Mouse (Mus musculus) urinary bladder, postnatal 10 days (tissue): ENCODE measurements at regions not wholly inside any gene's neighbourhood (a gene's known extent, or its start where the extent isn't known, plus 50 kb on each side); places are given as distances from the start of the nearest gene placed in this dataset.

Experiments
- DNase-seq: peaks from one replicate; pipeline ENCODE4 v3.0.0; 2022; ENCODE audit warnings: low spot score

GRCm38 (mm10) chr12:27062061-27062461 is 280.3 kb downstream of the Sox11 start:
- DNase-seq: no peak

- DNase-seq: no peak
Observed at GRCm38 (mm10) chr12:27060899-27061762, 281.2 kb downstream of the Sox11 start.

DNA sequence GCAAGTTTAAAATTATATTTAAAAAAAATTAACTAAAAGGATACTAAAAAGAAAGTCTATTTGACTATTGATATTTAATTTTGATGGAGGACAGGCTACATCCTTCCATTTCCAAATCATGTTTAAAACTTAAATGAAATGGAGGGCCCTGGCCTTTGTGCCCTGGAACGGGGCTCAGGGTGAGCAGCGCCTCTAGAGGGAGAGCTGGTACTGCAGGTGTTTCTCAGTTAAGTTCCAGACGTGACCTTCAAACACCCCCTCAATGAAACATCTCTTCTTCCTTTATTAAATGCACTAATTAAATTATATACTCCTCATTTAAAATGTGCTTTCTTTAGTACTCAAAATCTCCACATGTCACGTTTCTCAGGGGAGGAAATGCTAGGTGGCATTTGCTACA is 282.5 kb downstream of the Sox11 start:
- DNase-seq: no peak

GRCm38 (mm10) chr12:27054411-27054810 is 288.0 kb downstream of the Sox11 start:
- no peak for DNase-seq

DNA sequence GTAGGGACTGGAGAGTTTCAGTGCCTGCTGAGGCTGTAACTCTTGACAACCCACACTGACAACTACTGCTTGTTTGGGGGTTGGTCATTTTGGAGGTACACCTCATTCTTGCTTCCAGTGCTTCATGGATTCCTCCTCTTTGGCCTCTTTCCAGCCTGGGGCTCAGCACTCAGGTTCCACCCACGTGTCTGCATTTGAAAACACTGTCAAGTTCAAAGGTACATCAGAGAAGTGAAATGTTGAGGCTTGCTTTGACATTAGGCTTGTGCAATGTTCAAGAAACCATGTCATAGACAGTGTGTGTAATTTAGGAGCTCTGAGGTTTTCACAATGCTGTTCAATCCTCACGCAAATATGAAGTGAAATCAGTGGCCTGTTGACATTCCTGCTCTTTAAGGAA is 304.5 kb downstream of the Sox11 start:
- DNase-seq: no peak

DNA sequence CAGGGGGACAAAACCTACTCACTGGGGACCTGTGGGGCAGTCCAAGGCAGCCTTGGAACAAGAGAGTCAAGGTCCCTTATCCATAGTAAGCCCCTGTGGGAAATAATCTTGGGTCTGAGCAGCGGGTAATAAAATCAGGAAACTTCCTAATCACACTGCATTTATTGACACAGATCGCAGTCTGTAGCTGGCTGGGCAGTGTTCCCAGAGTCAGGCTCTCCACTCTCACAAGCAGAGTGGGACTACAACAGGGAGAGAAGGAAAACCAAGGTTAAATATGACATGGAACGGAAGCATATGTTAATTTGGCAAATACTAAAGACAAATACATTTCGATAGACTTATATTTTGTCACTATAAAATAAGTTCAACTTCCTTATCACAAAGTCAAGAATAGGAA is 322.6 kb downstream of the Sox11 start:
- no peak for DNase-seq

- DNase-seq: no peak
Observed at GRCm38 (mm10) chr12:27018366-27018765, 324.0 kb downstream of the Sox11 start.

GRCm38 (mm10) chr12:26999287-26999686 is 343.1 kb downstream of the Sox11 start:
- no peak for DNase-seq

- DNase-seq: no peak
Observed at GRCm38 (mm10) chr12:26976284-26977065, 365.9 kb downstream of the Sox11 start.

DNA sequence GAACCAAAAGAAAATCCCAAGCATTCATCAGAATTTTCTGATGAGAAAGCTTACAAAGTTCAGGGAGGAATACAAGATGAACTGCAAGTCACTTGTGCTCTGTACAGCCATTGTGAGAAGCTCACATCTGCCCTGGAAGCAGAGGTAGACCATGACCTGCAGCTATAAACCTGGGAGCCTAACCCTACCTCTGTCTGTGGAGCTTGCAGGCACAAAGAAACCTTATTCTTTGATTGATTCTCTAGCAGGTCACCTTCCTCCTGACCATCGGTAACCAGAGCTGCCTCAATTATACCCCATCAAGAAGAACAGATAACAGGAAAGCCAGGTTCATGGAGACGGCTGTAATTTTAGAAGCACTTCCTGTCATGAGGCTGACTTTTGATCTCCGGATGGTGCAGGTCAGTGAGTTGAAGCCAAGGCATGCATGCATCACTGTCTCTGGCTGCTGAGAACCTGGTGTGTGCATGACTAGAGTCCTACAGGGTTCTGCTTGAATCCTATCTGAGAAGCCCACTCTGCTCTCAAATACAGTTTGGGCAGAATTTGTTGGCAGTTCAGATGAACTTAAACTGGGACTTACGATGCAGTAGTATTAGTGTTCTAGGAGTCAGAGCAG is 369.8 kb downstream of the Sox11 start:
- DNase-seq: no peak

- DNase-seq: no peak
Observed at GRCm38 (mm10) chr12:26967018-26967737, 375.2 kb downstream of the Sox11 start.

DNA sequence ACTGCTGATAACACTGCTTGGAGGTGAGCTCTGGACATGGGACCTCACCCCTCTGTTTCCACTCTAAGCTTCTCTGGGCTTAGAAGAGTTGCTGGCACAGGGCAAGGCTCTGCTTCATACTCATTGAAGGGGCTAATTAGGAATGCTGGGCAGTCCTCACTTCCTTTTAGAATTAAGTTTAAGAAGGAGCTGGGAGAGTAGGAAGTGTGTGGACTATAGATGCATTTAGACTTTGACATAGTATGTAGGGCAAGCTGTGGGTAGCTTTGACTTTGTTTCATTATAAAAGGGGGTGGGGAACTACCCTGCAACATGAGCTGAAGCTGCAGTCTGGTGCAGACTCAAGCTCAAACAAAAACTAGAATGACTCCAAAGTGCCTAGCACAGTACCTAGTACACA is 378.5 kb downstream of the Sox11 start:
- DNase-seq: no peak

DNA sequence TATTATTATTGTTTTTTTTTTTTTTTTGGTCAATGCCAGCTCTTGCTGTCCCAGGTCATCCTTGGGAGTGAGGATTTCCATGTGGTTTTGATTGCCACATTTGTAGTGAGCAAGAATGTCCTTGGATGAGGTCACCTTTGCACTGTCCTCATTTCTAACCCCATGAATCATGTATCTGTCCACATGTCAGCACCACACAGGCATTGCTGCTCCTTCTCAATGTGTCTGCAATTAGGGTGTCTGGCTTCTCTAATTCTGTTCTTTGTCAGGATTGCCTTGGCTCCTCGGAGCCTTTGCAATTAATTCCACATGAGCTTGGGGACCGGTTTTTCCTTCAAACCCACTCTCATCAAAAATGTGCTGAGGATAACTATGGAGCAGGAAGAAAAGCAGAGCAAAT is 402.5 kb downstream of the Sox11 start:
- no peak for DNase-seq

GRCm38 (mm10) chr12:26937836-26938235 is 404.5 kb downstream of the Sox11 start:
- DNase-seq: no peak

DNA sequence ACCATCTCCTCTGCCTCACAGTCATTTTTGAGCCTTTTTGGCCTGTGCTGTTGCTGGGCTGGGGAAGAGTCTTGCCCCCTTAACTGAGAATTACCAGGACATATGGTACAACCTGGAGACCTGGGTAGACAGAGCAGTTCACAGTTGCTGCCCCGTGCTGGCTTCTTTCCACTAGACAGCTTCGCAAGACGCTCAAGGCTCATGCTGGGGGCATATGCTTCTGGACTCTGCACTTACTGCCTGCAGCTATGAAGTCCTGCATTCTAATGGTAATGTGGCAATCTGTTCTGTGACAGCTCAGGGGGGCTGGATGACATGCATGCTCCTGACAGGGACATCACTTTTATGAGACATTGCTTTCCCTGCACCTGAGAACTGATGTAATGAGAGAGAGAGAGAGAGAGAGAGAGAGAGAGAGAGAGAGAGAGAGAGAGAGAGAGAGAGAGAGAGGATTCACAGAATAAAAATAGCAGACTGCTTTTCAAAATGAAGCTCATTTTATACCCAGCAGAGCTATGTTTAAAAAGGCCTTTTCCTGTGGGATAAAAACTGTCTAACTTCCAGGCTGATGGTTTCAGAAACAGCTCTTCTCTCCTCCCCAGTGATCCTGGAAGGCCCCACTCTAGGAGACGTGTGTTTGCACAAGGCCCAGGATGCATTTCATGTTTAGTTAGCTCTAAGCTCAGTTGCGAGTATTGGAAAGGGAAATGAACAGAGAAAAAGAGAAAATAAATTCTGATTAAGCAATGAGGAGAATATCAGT is 405.5 kb downstream of the Sox11 start:
- DNase-seq: no peak

DNA sequence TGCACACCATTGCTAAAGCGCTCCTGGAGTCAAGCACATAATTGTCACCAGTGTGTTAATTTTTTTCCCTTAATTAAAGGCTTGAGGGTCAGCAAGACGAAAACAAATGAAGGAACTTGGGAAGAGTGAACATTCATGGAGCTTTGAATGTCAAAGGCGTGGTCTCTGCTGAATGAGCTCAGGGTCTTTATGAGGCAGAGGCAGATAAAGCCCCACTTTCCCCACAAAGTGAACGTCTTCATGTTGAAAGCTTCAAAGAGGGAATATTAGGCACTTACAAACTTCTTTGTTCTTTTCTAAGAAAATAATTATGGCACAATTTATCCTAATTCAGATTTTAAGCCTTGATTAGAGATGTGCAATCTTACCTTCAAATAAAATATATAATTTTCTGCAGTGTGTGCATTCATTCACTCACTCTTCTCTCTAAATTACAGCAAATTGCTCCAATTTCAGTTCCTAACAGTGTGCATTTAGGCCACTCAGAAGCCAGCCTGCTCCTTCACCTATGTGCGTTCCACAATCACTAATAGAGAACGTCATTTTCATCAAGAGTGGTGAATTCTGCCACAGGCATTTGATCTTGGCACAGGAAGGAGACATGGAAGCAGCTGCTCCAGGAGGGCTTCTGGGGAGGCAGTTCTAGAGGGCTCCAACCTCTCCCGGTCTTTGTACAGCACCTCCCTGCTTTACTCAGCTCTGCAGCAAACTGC is 412.1 kb downstream of the Sox11 start:
- DNase-seq: no peak

GRCm38 (mm10) chr12:26906126-26906525 is 436.2 kb downstream of the Sox11 start:
- DNase-seq: no peak

GRCm38 (mm10) chr12:26903894-26904272 is 434.9 kb downstream of the Cmpk2 start:
- no peak for DNase-seq

DNA sequence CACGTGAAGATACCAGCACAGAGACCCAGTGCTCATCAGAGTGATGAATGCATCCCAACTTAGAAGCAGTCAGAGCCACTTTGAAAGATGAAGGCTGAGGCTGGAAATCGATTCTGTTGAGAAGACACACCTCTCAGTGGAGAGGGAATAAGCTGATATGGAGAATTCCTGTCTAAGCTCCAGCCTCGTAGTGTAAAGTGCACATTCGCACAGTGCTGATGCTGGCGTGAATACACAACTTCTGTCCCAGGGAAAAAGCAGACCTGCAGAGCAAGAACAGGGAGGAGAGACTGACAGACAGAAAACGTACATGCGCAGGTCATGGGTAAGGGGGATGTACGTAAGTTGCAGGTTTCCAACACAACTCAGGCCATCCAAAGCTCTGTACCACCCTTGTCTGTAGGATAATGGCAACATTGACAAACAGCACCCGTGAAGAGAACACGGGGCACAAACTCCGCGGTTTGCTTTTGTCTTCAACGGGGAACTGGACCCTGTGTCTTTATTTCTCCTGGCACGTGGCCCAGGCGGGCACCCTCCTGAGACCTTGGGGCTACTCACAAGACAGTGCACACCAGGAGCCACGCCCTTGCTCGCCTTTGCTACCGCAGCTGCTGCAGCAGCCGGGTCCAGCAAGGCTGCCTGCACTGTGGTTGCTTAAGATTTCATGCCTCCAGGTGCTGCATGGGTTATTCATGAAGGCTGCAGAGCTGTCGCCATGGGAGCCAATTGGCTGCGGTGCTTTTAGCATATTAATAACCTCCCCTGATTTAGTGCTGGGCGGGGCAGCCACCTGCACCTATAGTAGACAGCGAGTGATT is 434.3 kb downstream of the Cmpk2 start:
- DNase-seq: no peak

- DNase-seq: no peak
Observed at GRCm38 (mm10) chr12:26891190-26891589, 422.2 kb downstream of the Cmpk2 start.
